Mouse (Mus musculus) B cell, adult 62 days (primary cell): ENCODE data around the gene Nbeal2. TPM values are rescaled to one million over a fixed set of nuclear protein-coding genes. Genes with fewer than 3 reads are reported as not detected.

Experiments used
- total RNA-seq: library from RNA; stranded (reverse); gene quantifications from 4 replicates; pipeline ENCODE4 v1.2.4, GENCODE M21; 2023

Gene Nbeal2
- total RNA-seq = 36.1 to 45.8 TPM (median 41.4 TPM) in 4 replicates

DNA sequence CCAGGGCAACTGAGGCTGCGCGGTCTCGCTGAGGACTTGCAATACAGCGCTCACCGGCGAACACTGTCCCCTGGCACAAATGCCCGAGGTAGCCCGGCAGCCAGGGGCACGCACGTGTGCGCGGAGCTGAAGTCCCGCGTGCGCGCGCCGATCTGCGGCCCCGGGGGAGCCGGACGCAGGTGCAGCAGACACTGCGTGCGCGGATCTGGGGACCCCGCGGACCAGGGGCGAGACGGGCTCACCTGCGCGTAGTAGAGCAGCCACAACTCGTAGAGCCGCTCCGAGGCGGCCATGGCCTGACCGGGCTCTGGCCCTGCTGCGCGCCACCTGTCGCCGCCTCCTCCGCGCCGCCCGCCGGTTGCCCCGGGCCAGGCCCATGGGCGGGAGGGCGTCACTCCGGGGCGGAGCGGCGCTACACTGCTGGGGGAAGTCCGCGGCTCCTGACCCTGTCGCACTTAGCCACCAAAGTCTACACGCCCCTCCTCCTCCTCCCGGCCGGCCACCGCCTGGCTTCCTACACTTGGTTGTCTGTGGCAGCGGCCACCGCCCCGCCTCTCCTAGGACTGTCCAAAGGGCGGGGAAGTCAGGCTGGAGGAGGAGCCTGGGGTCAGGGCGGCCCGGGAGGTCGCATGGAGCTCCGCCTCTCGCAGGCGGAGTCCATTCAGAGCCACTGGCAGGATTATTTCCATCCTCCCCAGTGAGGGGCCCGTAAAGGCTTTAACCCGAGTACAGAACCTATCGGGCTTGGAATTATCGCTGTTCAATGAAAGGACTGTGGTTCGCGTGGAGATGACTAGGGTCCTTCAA lies at the start of gene Nbeal2:
Gene Nbeal2, minus strand, starts transcription at position 507 of the 807 bp plus-strand sequence.

DNA sequence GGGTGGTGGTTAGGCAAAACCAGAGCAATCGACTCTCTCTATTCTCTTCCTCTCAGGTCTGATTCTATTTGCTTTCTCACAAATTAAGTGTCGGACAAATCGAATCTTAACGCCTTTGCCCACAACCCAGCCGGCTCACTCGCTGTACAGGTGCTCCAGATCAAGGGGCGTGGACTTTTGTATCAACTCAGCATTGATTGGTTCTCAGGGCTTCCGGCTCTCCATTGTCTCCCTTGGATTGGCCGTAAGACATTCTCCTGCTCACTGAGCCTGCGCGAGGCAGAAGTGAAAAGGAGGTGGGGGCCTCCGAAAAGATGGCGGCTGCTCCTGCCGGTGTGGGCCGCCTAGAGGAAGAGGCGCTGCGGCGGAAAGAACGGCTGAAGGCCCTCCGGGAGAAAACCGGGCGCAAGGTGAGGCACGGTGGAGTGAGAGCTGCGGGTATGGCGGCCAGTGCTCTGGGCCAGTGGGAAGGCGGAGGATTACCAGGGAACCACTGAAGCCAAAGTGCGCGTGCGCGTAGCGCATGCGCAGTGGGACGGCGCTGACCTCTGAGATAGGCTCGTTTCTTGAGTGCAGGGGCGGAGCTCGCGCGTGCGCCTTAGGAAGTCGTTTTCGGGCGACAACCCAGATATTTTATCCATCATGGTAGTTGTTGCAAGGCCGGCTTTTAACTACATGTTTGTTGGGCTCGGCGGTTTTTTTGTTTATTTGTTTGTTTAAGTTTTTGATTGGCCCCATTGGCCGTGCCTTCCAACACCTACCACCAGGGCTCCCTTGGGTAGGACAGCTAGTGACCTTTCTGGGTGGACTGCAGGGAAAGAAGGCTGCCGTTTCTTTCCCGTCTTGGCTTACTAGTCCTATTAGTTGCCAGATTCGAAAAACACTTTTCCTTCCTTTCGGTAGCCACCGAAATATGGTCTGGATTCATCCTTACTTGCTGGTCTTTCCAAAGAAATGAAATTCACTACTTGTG lies 2.6 kb upstream of the Nbeal2 start, which contains the start of gene Ccdc12:
Gene Ccdc12, plus strand, starts transcription at position 255 of the 973 bp plus-strand sequence.

DNA sequence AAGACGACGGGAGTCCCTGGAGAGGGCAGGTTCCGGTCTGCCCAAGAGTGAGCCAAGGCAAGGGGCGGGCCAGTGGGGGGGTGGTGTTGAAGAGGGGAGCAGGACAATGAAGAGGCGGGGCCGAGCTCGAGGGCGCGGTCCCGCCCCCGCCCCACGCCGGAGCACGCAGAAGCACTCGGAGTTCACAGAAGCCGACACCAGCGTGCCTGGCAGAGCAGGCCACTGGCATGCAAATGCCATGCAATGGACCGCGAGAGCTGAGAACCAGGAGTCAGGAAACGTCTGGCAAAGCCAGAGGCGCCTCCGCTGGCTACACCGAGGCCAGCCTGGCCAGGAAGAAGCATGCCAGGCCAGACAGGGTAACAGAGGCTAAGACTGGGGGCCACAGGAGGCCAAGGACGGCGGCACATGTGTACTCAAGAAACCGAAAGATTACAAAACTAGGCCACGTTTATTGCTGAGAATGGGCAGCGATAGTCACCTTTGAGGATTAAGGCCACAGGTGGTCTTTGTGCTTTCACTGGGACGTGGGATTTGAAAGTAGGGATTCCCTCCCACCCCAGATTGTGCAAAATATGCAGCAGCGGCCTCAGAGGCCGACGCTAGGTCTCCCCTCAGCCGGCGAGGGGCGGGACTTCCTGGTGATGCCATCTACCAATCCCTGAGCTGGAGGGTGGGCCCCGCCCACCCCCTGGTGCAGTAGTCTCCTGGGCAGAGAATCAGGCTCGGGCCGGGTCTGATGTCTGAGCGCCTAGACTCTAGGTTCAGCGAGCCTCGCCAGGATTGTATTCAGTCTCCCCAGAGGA lies 29.4 kb downstream of the Nbeal2 start, which contains the start of gene Nradd:
Gene Nradd, minus strand, starts transcription at position 92 of the 806 bp plus-strand sequence.

Other genes starting within 250 kb of the Nbeal2 start
- 154 to 174 TPM (median 164 TPM) in 4 replicates for gene Ptpn23, start 245.9 kb downstream of the Nbeal2 start, total RNA-seq
- gene Ngp, start 234.4 kb downstream of the Nbeal2 start, total RNA-seq = 2.3 to 3.3 TPM (median 2.7 TPM) in 4 replicates
- 49.0 to 52.0 TPM (median 50.9 TPM) in 4 replicates for gene Klhl18, start 177.5 kb downstream of the Nbeal2 start, total RNA-seq
- gene Kif9, start 177.2 kb downstream of the Nbeal2 start, total RNA-seq = 2.7 to 3.7 TPM (median 3.2 TPM) in 4 replicates
- 215 to 230 TPM (median 227 TPM) in 4 replicates for gene Setd2, start 121.6 kb downstream of the Nbeal2 start, total RNA-seq
- 1.6 to 4.4 TPM (median 2.6 TPM) in 4 replicates for gene Nradd, start 29.7 kb downstream of the Nbeal2 start, total RNA-seq
- 84.9 to 118 TPM (median 98.9 TPM) in 4 replicates for gene Ccdc12, start 2.3 kb upstream of the Nbeal2 start, total RNA-seq
- gene Myl3, start 87.7 kb upstream of the Nbeal2 start, total RNA-seq = not detected in 4 replicates
- gene Pth1r, start 93.0 kb upstream of the Nbeal2 start, total RNA-seq = not detected in 4 replicates
- gene Prss42, start 144.0 kb upstream of the Nbeal2 start, total RNA-seq = not detected in 4 replicates
- not detected in 4 replicates for gene Prss44, start 159.8 kb upstream of the Nbeal2 start, total RNA-seq
- not detected in 4 replicates for gene Prss43, start 172.5 kb upstream of the Nbeal2 start, total RNA-seq
- not detected in 4 replicates for gene Prss45, start 180.4 kb upstream of the Nbeal2 start, total RNA-seq
- not detected in 4 replicates for gene Prss46, start 190.3 kb upstream of the Nbeal2 start, total RNA-seq
- gene Prss50, start 203.8 kb upstream of the Nbeal2 start, total RNA-seq = not detected in 4 replicates
- 0.55 to 1.3 TPM (median 0.74 TPM) in 4 replicates for gene Als2cl, start 225.7 kb upstream of the Nbeal2 start, total RNA-seq
- not detected in 4 replicates for gene Tmie, start 226.0 kb upstream of the Nbeal2 start, total RNA-seq